Mouse (Mus musculus) limb, embryonic 14.5 days (tissue): ENCODE measurements at regions not wholly inside any gene's neighbourhood (a gene's known extent, or its start where the extent isn't known, plus 50 kb on each side); places are given as distances from the start of the nearest gene placed in this dataset.

Source experiments
- ATAC-seq: fragments of 200-750 bp; cut with Nextera tagmentation; 2 replicates; pipeline ENCODE4 v1.8.0; 2017; ENCODE audit warnings: low read depth, moderate number of reproducible peaks, moderate TSS enrichment; ENCODE audit not compliant: low FRiP score
- DNase-seq: peaks from one replicate; pipeline ENCODE4 v3.0.0-alpha.2; 2015; ENCODE audit warnings: low spot score
- H3K27ac ChIP-seq: fragments of 300-500 bp; sonication (generic); replicated peaks from 2 replicates; pipeline ENCODE4 v1.5.1; 2014; ENCODE audit warnings: low read depth, mild to moderate bottlenecking, low read length, moderate library complexity, mixed read lengths
- H3K27me3 ChIP-seq: fragments of 300-500 bp; sonication (generic); 2 replicates; pipeline ENCODE4 v1.6.1; 2014; ENCODE audit warnings: low read length, mixed read lengths; ENCODE audit not compliant: control insufficient read depth, insufficient read depth
- H3K36me3 ChIP-seq: fragments of 300-500 bp; sonication (generic); 2 replicates; pipeline ENCODE4 v1.6.1; 2014; ENCODE audit warnings: mild to moderate bottlenecking, low read length, moderate library complexity, mixed read lengths; ENCODE audit not compliant: control insufficient read depth, insufficient read depth
- H3K4me1 ChIP-seq: fragments of 300-500 bp; sonication (generic); 2 replicates; pipeline ENCODE4 v1.6.1; 2014; ENCODE audit warnings: antibody characterized with exemption, low read length, mixed read lengths; ENCODE audit not compliant: control insufficient read depth, insufficient read depth
- H3K4me2 ChIP-seq: fragments of 300-500 bp; sonication (generic); replicated peaks from 2 replicates; pipeline ENCODE4 v1.6.1; 2014; ENCODE audit warnings: low read depth, mild to moderate bottlenecking, low read length, moderate library complexity; ENCODE audit not compliant: severe bottlenecking
- H3K4me3 ChIP-seq: fragments of 300-500 bp; sonication (generic); replicated peaks from 2 replicates; pipeline ENCODE4 v1.5.1; 2014; ENCODE audit warnings: low read length
- H3K9ac ChIP-seq: fragments of 300-500 bp; sonication (generic); 2 replicates; pipeline ENCODE4 v1.6.1; 2014; ENCODE audit warnings: mild to moderate bottlenecking, low read depth, low read length, moderate library complexity; ENCODE audit not compliant: severe bottlenecking
- H3K9me3 ChIP-seq: fragments of 300-500 bp; sonication (generic); 2 replicates; pipeline ENCODE4 v1.6.1; 2016; ENCODE audit warnings: low read length; ENCODE audit not compliant: control insufficient read depth
- POLR2A ChIP-seq: fragments of 200-500 bp; IDR thresholded peaks from 2 replicates; pipeline ENCODE4 v1.8.0; 2012; ENCODE audit warnings: inconsistent platforms, mild to moderate bottlenecking, moderate library complexity, borderline replicate concordance; ENCODE audit not compliant: insufficient read depth, insufficient read length; ENCODE audit errors: extremely low read depth
- WGBS: fragments of 180-500 bp; shearing (Covaris S2); extraction: QIAGEN DNeasy Blood & Tissue Kit; methylation state at CpG from one replicate; pipeline ENCODE4 v1.1.7; 2014; 5-methylcytosine and 5-hydroxymethylcytosine counted together

DNA sequence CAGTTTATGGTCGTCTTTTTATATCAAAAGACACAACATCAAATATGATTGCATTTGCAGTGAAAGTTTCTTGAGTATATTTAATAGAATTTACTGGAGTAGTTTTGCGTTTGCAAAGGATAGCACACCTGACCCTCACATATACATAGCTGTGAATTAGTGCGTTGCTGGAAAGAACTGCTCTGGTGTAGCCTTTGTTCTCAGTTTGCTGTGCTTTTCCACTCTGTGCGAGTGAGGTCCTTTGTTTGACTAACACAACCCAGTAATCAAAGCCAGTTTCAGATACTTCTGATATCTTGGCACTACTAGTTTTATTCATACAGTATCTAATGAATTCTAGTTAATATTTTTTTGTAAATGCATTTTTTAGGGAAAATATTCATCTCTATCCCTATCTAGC is 84.7 kb downstream of the Trim52 start:
- no peak overlapping the region for H3K27ac ChIP-seq
- no peak for ATAC-seq
- no peaks in the 10 kb centered on the region for H3K4me1 ChIP-seq
- H3K9ac ChIP-seq: no peak overlapping the region
- no peak for DNase-seq
- H3K4me2 ChIP-seq: no peak overlapping the region
- H3K4me3 ChIP-seq: no peak overlapping the region
- no peaks in the 10 kb centered on the region for H3K36me3 ChIP-seq
- no peak for TF ChIP-seq POLR2A
- no peaks in the 10 kb centered on the region for H3K9me3 ChIP-seq
- H3K27me3 ChIP-seq: no peaks in the 10 kb centered on the region
- WGBS: 72% methylated on average over 4 of the region's 4 CpGs

DNA sequence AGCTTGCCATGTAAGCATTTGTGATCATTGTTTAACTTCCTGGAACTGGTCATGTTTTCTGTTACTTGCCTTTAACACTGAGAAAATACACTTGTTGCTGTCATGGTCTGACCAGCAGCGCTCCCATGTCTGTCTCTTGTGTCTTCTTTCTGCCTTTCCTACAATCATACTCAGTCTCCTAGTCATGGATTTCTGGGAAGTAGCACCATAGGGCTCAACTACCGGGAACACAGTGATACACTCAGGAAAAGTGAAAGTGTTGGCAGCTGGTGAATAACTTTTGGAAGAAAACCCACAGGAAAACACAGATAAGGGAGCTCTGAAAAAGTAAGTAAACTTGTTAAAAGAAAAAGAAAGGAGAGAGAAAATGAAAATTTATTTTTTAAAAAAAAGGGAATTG is 87.6 kb downstream of the Trim52 start:
- Histone ChIP-seq H3K27ac (no peak overlapping the region), H3K4me3 (no peak overlapping the region), H3K27me3 (no peaks in the 10 kb centered on the region), H3K4me2 (no peak overlapping the region), H3K4me1 (no peaks in the 10 kb centered on the region), H3K9ac (no peak overlapping the region), H3K36me3 (no peaks in the 10 kb centered on the region), H3K9me3 (no peaks in the 10 kb centered on the region)
- no peak for TF ChIP-seq POLR2A
- no peak for ATAC-seq
- DNase-seq: no peak
- 83% methylated on average over 2 of the region's 2 CpGs for WGBS

DNA sequence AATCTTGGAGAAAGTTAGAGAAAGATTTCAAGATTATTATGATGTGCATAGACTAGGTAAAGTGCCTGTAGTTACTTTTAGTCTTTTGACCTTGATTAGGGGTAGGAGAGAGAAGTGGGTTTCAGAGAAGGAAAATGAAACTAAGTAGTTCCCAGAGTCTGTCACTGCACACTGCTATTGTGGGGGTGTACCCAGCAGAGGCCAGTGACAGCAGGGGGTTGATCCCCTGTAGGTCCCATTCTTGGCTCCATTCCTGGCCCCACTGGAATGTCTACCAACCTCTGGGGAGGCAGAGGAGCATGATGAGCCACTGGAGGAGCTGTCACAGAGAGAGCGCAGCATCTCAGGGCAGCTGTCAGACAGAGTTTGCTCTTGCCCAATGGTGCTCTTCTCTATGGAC is 88.1 kb downstream of the Trim52 start:
- Histone ChIP-seq H3K9me3 (no peaks in the 10 kb centered on the region), H3K4me3 (no peak overlapping the region), H3K9ac (no peak overlapping the region), H3K4me2 (no peak overlapping the region), H3K27ac (no peak overlapping the region), H3K4me1 (no peaks in the 10 kb centered on the region), H3K27me3 (no peaks in the 10 kb centered on the region), H3K36me3 (no peaks in the 10 kb centered on the region)
- TF ChIP-seq POLR2A: no peak
- 94% methylated on average over 1 of the region's 1 CpGs for WGBS
- DNase-seq (no peak), ATAC-seq (no peak)

DNA sequence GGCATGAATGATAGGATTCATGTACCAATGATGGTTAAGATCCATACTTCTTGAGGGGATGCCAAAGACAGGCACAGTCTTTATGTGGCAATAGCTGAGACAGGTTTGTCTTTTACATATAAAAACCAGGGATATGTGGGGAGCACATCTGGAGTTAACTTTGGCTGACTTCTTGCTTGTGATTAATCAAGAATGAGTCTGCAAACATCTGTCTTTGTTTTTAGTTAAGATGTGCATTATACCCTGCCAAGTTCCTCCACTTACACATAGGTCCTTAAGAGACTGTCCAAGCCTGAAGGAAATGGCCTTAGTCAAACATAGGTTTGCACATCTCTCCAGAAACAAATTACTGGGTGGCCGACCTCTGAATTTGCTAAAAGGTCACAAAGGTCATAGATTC is 91.8 kb downstream of the Trim52 start:
- ATAC-seq (no peak), DNase-seq (peak; percentile 25)
- H3K27me3 ChIP-seq: no peaks in the 10 kb centered on the region
- TF ChIP-seq POLR2A: no peak
- no peaks in the 10 kb centered on the region for H3K36me3 ChIP-seq
- no peak overlapping the region for H3K4me3 ChIP-seq
- H3K4me2 ChIP-seq: no peak overlapping the region
- H3K4me1 ChIP-seq: no peaks in the 10 kb centered on the region
- 47% methylated on average over 1 of the region's 1 CpGs for WGBS
- no peak overlapping the region for H3K27ac ChIP-seq
- no peak overlapping the region for H3K9ac ChIP-seq
- H3K9me3 ChIP-seq: no peaks in the 10 kb centered on the region

DNA sequence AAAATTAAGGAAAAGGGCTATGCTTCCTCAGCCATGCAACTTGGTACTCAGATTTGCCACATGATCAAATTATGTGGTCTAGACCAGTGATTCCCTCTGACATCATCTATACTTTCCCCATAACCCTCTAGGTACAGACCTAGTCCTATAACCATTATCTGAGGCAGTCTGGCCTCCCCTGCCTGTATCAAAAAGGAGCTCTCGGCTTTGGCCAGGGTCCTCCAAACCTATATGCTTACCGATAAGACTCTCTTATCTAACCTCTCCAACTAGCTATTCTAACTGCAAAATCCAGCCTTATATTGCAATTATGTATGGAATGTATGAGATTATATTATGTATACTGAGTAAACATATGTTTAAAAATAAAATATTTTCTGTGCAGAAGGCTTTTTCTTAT is 93.1 kb downstream of the Trim52 start:
- Histone ChIP-seq H3K27me3 (no peaks in the 10 kb centered on the region), H3K9ac (no peak overlapping the region), H3K4me1 (no peaks in the 10 kb centered on the region), H3K36me3 (no peaks in the 10 kb centered on the region), H3K4me2 (no peak overlapping the region), H3K4me3 (no peak overlapping the region), H3K9me3 (no peaks in the 10 kb centered on the region), H3K27ac (no peak overlapping the region)
- ATAC-seq (no peak), DNase-seq (no peak)
- WGBS: 79% methylated on average over 2 of the region's 2 CpGs
- TF ChIP-seq POLR2A: no peak

DNA sequence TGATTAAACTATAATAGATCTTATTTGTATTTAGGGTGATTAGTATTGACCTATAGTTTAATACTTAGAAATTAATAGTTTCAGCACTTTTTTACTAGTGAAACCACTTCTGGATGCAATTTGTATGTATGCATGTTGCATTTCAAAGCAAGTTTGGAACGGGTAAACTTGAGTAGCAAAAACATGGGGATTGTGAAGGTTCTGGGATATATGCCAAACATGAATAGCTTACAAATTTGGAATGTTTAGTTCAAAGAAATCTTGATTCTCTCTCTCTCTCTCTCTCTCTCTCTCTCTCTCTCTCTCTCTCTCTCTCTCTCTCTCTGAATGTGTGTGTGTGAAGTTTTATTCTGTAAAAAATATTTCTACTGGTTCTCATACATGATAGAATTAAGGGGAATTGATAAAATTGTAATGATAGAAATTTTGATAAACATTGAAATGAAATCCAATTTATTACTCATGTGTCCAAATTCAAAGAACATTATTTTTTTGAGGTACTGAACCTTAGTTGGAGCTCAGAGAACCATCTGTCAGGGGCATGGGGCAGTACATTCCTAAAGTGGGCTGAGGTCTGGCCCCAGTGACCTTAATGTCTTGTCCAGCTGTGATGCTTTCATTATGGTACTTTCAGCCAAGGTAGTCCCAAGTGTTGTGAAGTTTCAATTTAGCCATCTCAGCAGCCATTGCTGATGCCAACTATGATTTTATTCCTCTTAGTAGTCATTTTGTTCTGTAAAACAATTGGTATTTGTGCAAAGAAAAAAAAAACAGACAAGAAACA is 93.7 kb downstream of the Trim52 start:
- no peaks in the 10 kb centered on the region for H3K36me3 ChIP-seq
- H3K27ac ChIP-seq: no peak overlapping the region
- ATAC-seq (no peak), DNase-seq (peak; percentile 79)
- no peak overlapping the region for H3K4me3 ChIP-seq
- no peaks in the 10 kb centered on the region for H3K27me3 ChIP-seq
- 24% methylated on average over 1 of the region's 1 CpGs for WGBS
- no peak overlapping the region for H3K9ac ChIP-seq
- TF ChIP-seq POLR2A: no peak
- H3K4me2 ChIP-seq: no peak overlapping the region
- H3K9me3 ChIP-seq: no peaks in the 10 kb centered on the region
- no peaks in the 10 kb centered on the region for H3K4me1 ChIP-seq
